ENCODE assay signal across 15 mouse cellular contexts in genomic region chr17:29443724-29444123, GRCm38 (mm10). TPM values are rescaled to one million over a fixed set of nuclear protein-coding genes. Genes with fewer than 3 reads are reported as not detected.
DNase-seq lines count a peak whose midpoint lies in the region; ATAC-seq lines count a peak whose summit lies in the region.
"Had no signal": no experiment of that assay in that cellular context is flagged by ENCODE, and none has a peak within 500 bp of the region (broad histone marks: within the 10 kb centered on the region; RNA-seq: fewer than 3 reads in every experiment).

No protein-coding gene starts in this region.

- H3K4me2 ChIP-seq in heart, embryonic 11.5 days: peak overlapping the region; percentile 4; the same call in 1 of the 2 replicates
- H3K4me2 ChIP-seq: hindbrain, embryonic 13.5 days had no signal

- WGBS in heart, embryonic 11.5 days (ENCODE audit: insufficient replicate concordance): 55% methylated on average over 4 of the region's 4 CpGs
- 88% methylated on average over 4 of the region's 4 CpGs for WGBS in limb, embryonic 10.5 days

- peaks cover 59% of the 10 kb centered on the region for H3K4me1 ChIP-seq in heart, embryonic 11.5 days (ENCODE audit: control insufficient read depth, insufficient read depth, low read length)
- peaks cover 58% of the 10 kb centered on the region for H3K4me1 ChIP-seq in limb, embryonic 10.5 days

- H3K9me3 ChIP-seq in heart, embryonic 11.5 days (replicated peaks; ENCODE audit: control insufficient read depth, low read length): no peaks in the 10 kb centered on the region
- no peaks in the 10 kb centered on the region for H3K9me3 ChIP-seq in limb, embryonic 10.5 days (replicated peaks)
- H3K9me3 ChIP-seq: hindbrain, embryonic 13.5 days had no signal

- H3K36me3 ChIP-seq in heart, embryonic 11.5 days (ENCODE audit: control insufficient read depth, insufficient read depth, low read length): no peaks in the 10 kb centered on the region
- H3K36me3 ChIP-seq in limb, embryonic 10.5 days: no peaks in the 10 kb centered on the region
- H3K36me3 ChIP-seq: hindbrain, embryonic 13.5 days had no signal

- peak overlapping the region; percentile 91 for H3K27ac ChIP-seq in heart, embryonic 11.5 days (ENCODE audit: low read depth, low read length)
- H3K27ac ChIP-seq in limb, embryonic 10.5 days: peak overlapping the region; percentile 67
- H3K27ac ChIP-seq: hindbrain, embryonic 13.5 days had no signal

- peak; percentile 74 for ATAC-seq in heart, embryonic 11.5 days (replicated peaks; ENCODE audit: insufficient number of reproducible peaks, low FRiP score, low TSS enrichment)
- ATAC-seq in frontal cortex, adult (ENCODE audit: low TSS enrichment): no peak
- ATAC-seq: Patski had no signal

- DNase-seq in heart, adult 8-10 months (ENCODE audit: low spot score): no peak
- DNase-seq in MEL-GATA-1-ER (ENCODE audit: extremely low read depth, low read depth): peak; percentile 83
- DNase-seq in limb, embryonic 10.5 days (ENCODE audit: low spot score): no peak
- peak; percentile 50 to 72 for DNase-seq in spleen, postnatal 10 days (ENCODE audit: low spot score in 2 of 2)
- DNase-seq in kidney, adult 8-10 months: no peak
- no peak for DNase-seq in layer of hippocampus, adult 8-10 months (ENCODE audit: low spot score in 2 of 2)
- DNase-seq: adrenal gland, adult 2 months; B cell, adult 2 months; gastrocnemius, postnatal 10 days; lung, adult 2 months; thymus, postnatal 4 days had no signal

- no peak overlapping the region for H3K4me3 ChIP-seq in heart, embryonic 11.5 days (ENCODE audit: low read depth, low read length)
- no peak overlapping the region for H3K4me3 ChIP-seq in limb, embryonic 10.5 days
- H3K4me3 ChIP-seq: hindbrain, embryonic 13.5 days had no signal

- no peak overlapping the region for H3K9ac ChIP-seq in heart, embryonic 11.5 days (ENCODE audit: low read depth, low read length)
- H3K9ac ChIP-seq: hindbrain, embryonic 13.5 days had no signal

- H3K27me3 ChIP-seq in heart, embryonic 11.5 days (ENCODE audit: control insufficient read depth, insufficient read depth, low read length): no peaks in the 10 kb centered on the region
- no peaks in the 10 kb centered on the region for H3K27me3 ChIP-seq in limb, embryonic 10.5 days (ENCODE audit: low read depth, poor library complexity, severe bottlenecking)
- H3K27me3 ChIP-seq: hindbrain, embryonic 13.5 days; Patski had no signal

RNA-seq across cellular contexts. Expression of gene Pim1, which starts 46.8 kb away (rescaled TPM):
- polyA plus RNA-seq in heart, embryonic 11.5 days (2014; fragmentation: Nextera tagmentation; extraction: Ambion mirVana): 23.5 and 27.3 TPM in 2 replicates
- total RNA-seq in heart, adult 8-10 months (2022): 10 to 100 TPM; 16.0 to 22.3 (median 17.4) TPM
- 27.4 and 31.0 TPM in 2 replicates for polyA plus RNA-seq in limb, embryonic 10.5 days (2016; fragmentation: Nextera tagmentation; extraction: Ambion mirVana)
- 1 to 10 TPM; 2.6 to 3.8 (median 3.4) TPM for total RNA-seq in layer of hippocampus, adult 8-10 months (2022)

Comparison
In these comparisons a context has a peak if more than half of its experiments do, and no peak if none do; other contexts are left out.
1. DNase-seq: peak in MEL-GATA-1-ER (single experiment) and spleen, postnatal 10 days (2 of 2); none in heart, adult 8-10 months (single experiment), limb, embryonic 10.5 days (single experiment), kidney, adult 8-10 months (0 of 2) and layer of hippocampus, adult 8-10 months (0 of 2).